In the genomic region with DNA sequence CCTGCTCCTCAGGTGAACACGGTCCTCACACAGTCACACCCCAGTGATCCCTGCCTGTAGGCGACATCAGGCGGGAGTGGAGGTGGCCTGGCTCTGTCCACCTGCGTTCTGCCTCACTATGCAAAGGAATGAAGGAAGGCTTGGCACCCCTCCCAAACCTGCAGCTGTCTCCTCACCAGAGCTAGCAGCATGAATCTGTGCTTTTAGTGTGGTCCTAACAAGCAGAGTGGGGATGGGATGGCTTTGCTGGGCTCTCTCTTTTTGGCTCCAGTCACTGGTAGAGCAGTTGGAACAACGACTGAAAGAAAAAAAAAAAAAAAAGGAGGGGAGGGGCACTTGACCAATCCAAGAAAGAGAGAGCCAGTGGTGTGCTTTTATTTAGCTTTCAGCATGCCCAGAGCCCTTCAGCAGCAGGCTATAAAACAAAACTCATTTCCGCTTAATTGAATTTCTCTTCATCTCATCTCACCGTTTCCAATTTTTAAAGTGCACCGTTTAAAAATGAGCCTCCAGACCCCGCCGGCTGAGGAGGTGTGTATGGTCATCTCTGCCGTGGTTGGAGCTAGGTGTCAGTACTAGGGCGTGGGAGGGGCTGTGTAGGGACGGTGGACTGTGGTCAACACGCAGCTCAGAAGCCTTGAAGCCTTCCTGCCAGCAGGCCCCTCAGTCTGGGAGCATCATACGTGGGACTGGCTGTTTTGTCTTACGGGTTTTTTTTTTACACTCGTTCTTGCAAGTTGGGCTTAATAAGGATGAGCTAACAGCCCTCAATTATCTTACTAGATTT, we compare ENCODE assay signal across 12 mouse cellular contexts. TPM values are rescaled to one million over a fixed set of nuclear protein-coding genes. Genes with fewer than 3 reads are reported as not detected.
A peak's percentile ranks its signal among the peaks of the same experiment; 100 is the strongest.
DNase-seq lines count a peak whose midpoint lies in the region; ATAC-seq and TF ChIP-seq lines count a peak whose summit lies in the region.
"Had no signal": no experiment of that assay in that cellular context is flagged by ENCODE, and none has a peak within 500 bp of the region (broad histone marks: within the 10 kb centered on the region; RNA-seq: fewer than 3 reads in every experiment).

No protein-coding gene starts in this region.

- DNase-seq in layer of hippocampus, adult 2 months (ENCODE audit: low spot score in 2 of 2): peak in 1 of 2 experiments; percentile 42
- peak; percentile 71 for DNase-seq in right cerebral cortex, postnatal 14 days
- no peak for DNase-seq in natural killer cell, adult 2 months (ENCODE audit: low spot score in 2 of 2)
- no peak for DNase-seq in adrenal gland, adult 18-20 months (ENCODE audit: low spot score in 2 of 2)
- no peak for DNase-seq in yolk sac, embryonic 10.5 days (ENCODE audit: low spot score)

- no peaks in the 10 kb centered on the region for H3K36me3 ChIP-seq in megakaryocyte, embryonic 14.5 days (replicated peaks; ENCODE audit: low read length)
- H3K36me3 ChIP-seq in forebrain, embryonic 15.5 days: no peaks in the 10 kb centered on the region
- H3K36me3 ChIP-seq: stomach, embryonic 15.5 days had no signal

- H3K4me1 ChIP-seq in megakaryocyte, embryonic 14.5 days: peaks cover 3% of the 10 kb centered on the region; the same call in 1 of the 2 replicates
- H3K4me1 ChIP-seq in forebrain, embryonic 15.5 days: peaks cover 25% of the 10 kb centered on the region
- H3K4me1 ChIP-seq: stomach, embryonic 15.5 days had no signal

- no peak for TF ChIP-seq CTCF in layer of hippocampus, adult 2 months (conservative IDR thresholded peaks at IDR 0.05)

- no peak for ATAC-seq in megakaryocyte, adult 5-6 weeks (ENCODE audit: poor library complexity, severe bottlenecking)
- peak; percentile 78 for ATAC-seq in forebrain, embryonic 15.5 days (replicated peaks)

- H3K9ac ChIP-seq in forebrain, embryonic 15.5 days (replicated peaks): no peak overlapping the region
- H3K9ac ChIP-seq: stomach, embryonic 15.5 days had no signal

- WGBS in forebrain, embryonic 15.5 days: 32% methylated on average over 17 of the region's 17 CpGs

- peaks cover 30% of the 10 kb centered on the region for H3K27me3 ChIP-seq in megakaryocyte, embryonic 14.5 days (replicated peaks)
- H3K27me3 ChIP-seq in forebrain, embryonic 15.5 days: no peaks in the 10 kb centered on the region
- H3K27me3 ChIP-seq: stomach, embryonic 15.5 days had no signal

- H3K27ac ChIP-seq in forebrain, embryonic 15.5 days (replicated peaks): no peak overlapping the region
- H3K27ac ChIP-seq in layer of hippocampus, adult 2 months: peak overlapping the region; percentile 2; the same call in 1 of the 2 replicates
- H3K27ac ChIP-seq: stomach, embryonic 15.5 days had no signal

- peak overlapping the region; percentile 33 for H3K4me3 ChIP-seq in megakaryocyte, embryonic 14.5 days (replicated peaks)
- no peak overlapping the region for H3K4me3 ChIP-seq in forebrain, embryonic 15.5 days
- H3K4me3 ChIP-seq in layer of hippocampus, adult 2 months: no peak overlapping the region
- H3K4me3 ChIP-seq: stomach, embryonic 15.5 days had no signal

- peak overlapping the region; percentile 25 for H3K4me2 ChIP-seq in forebrain, embryonic 15.5 days (replicated peaks)
- H3K4me2 ChIP-seq: stomach, embryonic 15.5 days had no signal

- H3K9me3 ChIP-seq in megakaryocyte, embryonic 14.5 days: no peaks in the 10 kb centered on the region
- H3K9me3 ChIP-seq in forebrain, embryonic 15.5 days: no peaks in the 10 kb centered on the region
- H3K9me3 ChIP-seq: stomach, embryonic 15.5 days had no signal

RNA-seq across cellular contexts. Expression of gene Lhx4, which starts 52.9 kb away (rescaled TPM):
- not detected in 2 replicates for polyA plus RNA-seq in megakaryocyte, embryonic 14.5 days (2012; ENCODE audit: insufficient read depth, low replicate concordance)
- not detected in 2 replicates for total RNA-seq in megakaryocyte, adult 5-6 weeks (2015)
- total RNA-seq in megakaryocyte, adult 5-6 weeks (2017): not detected in 2 replicates
- polyA plus RNA-seq in forebrain, embryonic 15.5 days (2015; fragmentation: Nextera tagmentation; extraction: Ambion mirVana): 0.33 TPM in 1 of 2 replicates, not detected in the other
- total RNA-seq in layer of hippocampus, adult 2 months (2021): not detected
- total RNA-seq in adrenal gland, adult 18-20 months (2021): under 1 TPM in 1 of 2 experiments, not detected in 1; 0.06 TPM
- total RNA-seq: heart, adult 8-10 months had no signal
- polyA plus RNA-seq: cortical plate, adult 2 months; limb, embryonic 11.5 days had no signal
